Mouse (Mus musculus) forebrain, embryonic 16.5 days (tissue): ENCODE measurements around the gene Gm7138. TPM values are rescaled to one million over a fixed set of nuclear protein-coding genes. Genes with fewer than 3 reads are reported as not detected.
"Not testable (repeated sequence)": the region's sequence is repeated elsewhere in the genome, so short reads cannot be mapped to it uniquely, and the experiment has no call there.

Source experiments
- ATAC-seq: fragments of 200-750 bp; cut with Nextera tagmentation; 2 replicates; pipeline ENCODE4 v1.8.0; 2017; ENCODE audit warnings: mild to moderate bottlenecking, moderate library complexity
- H3K27ac ChIP-seq: fragments of 300-500 bp; sonication (generic); 2 replicates; pipeline ENCODE4 v1.5.1; 2014; ENCODE audit warnings: low read length, control low read depth
- H3K27me3 ChIP-seq: fragments of 300-500 bp; sonication (generic); replicated peaks from 2 replicates; pipeline ENCODE4 v1.6.1; 2014; ENCODE audit warnings: low read length; ENCODE audit not compliant: control insufficient read depth, insufficient read depth
- H3K36me3 ChIP-seq: fragments of 300-500 bp; sonication (generic); 2 replicates; pipeline ENCODE4 v1.6.1; 2014; ENCODE audit not compliant: control insufficient read depth, insufficient read depth
- H3K4me1 ChIP-seq: fragments of 300-500 bp; sonication (generic); replicated peaks from 2 replicates; pipeline ENCODE4 v1.6.1; 2014; ENCODE audit warnings: low read length; ENCODE audit not compliant: control insufficient read depth, insufficient read depth
- H3K4me2 ChIP-seq: fragments of 300-500 bp; sonication (generic); 2 replicates; pipeline ENCODE4 v1.6.1; 2014; ENCODE audit warnings: mild to moderate bottlenecking, low read length, control low read depth
- H3K4me3 ChIP-seq: fragments of 300-500 bp; sonication (generic); replicated peaks from 2 replicates; pipeline ENCODE4 v1.5.1; 2014; ENCODE audit warnings: mild to moderate bottlenecking, low read length, control low read depth
- H3K9ac ChIP-seq: fragments of 300-500 bp; sonication (generic); replicated peaks from 2 replicates; pipeline ENCODE4 v1.6.1; 2014; ENCODE audit warnings: low read depth, low read length, control low read depth
- H3K9me3 ChIP-seq: fragments of 300-500 bp; sonication (generic); 2 replicates; pipeline ENCODE4 v1.6.1; 2016; ENCODE audit warnings: low read length; ENCODE audit not compliant: control insufficient read depth
- WGBS: fragments of 180-500 bp; shearing (Covaris S2); extraction: QIAGEN DNeasy Blood & Tissue Kit; methylation state at CpG from one replicate; pipeline ENCODE4 v1.1.7; 2014; 5-methylcytosine and 5-hydroxymethylcytosine counted together
- polyA plus RNA-seq: library from polyadenylated mRNA; unstranded; fragments of >200 nt; fragmentation: Nextera tagmentation; extraction: Ambion mirVana; gene quantifications from 2 replicates; pipeline ENCODE4 v1.2.1, GENCODE M21; 2015

Gene Gm7138
- polyA plus RNA-seq, 1 experiment from 2014 or later = not detected

GRCm38 (mm10) chr10:77797677-77798076, 20.9 kb upstream of the Gm7138 start:
- no peaks in the 10 kb centered on the region for H3K4me1 ChIP-seq
- H3K9ac ChIP-seq = no peak overlapping the region
- H3K27me3 ChIP-seq = no peaks in the 10 kb centered on the region
- no peak overlapping the region for H3K27ac ChIP-seq
- 15% methylated on average over 3 of the region's 3 CpGs for WGBS
- H3K36me3 ChIP-seq = no peaks in the 10 kb centered on the region
- no peak overlapping the region for H3K4me3 ChIP-seq
- H3K9me3 ChIP-seq = no peaks in the 10 kb centered on the region
- H3K4me2 ChIP-seq = no peak overlapping the region
- ATAC-seq = no peak

GRCm38 (mm10) chr10:77794976-77795375, 18.2 kb upstream of the Gm7138 start, which contains the start of gene Gm9639:
Gene Gm9639, minus strand, starts transcription at chr10:77795076.
- Histone ChIP-seq H3K27me3 (no peaks in the 10 kb centered on the region), H3K4me1 (no peaks in the 10 kb centered on the region), H3K4me3 (no peak within 1 kb of the TSS), H3K36me3 (no peaks in the 10 kb centered on the region), H3K9ac (no peak within 1 kb of the TSS), H3K9me3 (no peaks in the 10 kb centered on the region), H3K4me2 (no peak within 1 kb of the TSS), H3K27ac (no peak within 1 kb of the TSS)
- no peak for ATAC-seq
- WGBS = 55% methylated on average over 2 of the region's 2 CpGs

GRCm38 (mm10) chr10:77788621-77789020, 11.9 kb upstream of the Gm7138 start:
- Histone ChIP-seq H3K9ac (no peak overlapping the region), H3K36me3 (no peaks in the 10 kb centered on the region), H3K4me2 (no peak overlapping the region), H3K4me1 (no peaks in the 10 kb centered on the region), H3K9me3 (no peaks in the 10 kb centered on the region), H3K27ac (no peak overlapping the region), H3K4me3 (no peak overlapping the region), H3K27me3 (no peaks in the 10 kb centered on the region)
- WGBS = 94% methylated on average over 2 of the region's 2 CpGs
- ATAC-seq = no peak

GRCm38 (mm10) chr10:77787876-77788275, 11.1 kb upstream of the Gm7138 start, which contains the start of gene Gm7137:
Gene Gm7137, minus strand, starts transcription at chr10:77788200.
- H3K9ac ChIP-seq, ATAC-seq, H3K4me2 ChIP-seq, H3K36me3 ChIP-seq, H3K4me3 ChIP-seq, H3K9me3 ChIP-seq, H3K4me1 ChIP-seq, H3K27ac ChIP-seq, H3K27me3 ChIP-seq: not testable (repeated sequence)
- no CpG with 5 or more reads among the region's 1 CpGs for WGBS

GRCm38 (mm10) chr10:77783396-77783795, 6.7 kb upstream of the Gm7138 start:
- not testable (repeated sequence) for H3K36me3 ChIP-seq, ATAC-seq, H3K9ac ChIP-seq, H3K27me3 ChIP-seq, H3K27ac ChIP-seq, H3K4me3 ChIP-seq, H3K9me3 ChIP-seq, H3K4me2 ChIP-seq, H3K4me1 ChIP-seq
- 100% methylated on average over 1 of the region's 3 CpGs for WGBS

- H3K36me3 ChIP-seq, H3K4me2 ChIP-seq, H3K27me3 ChIP-seq, H3K27ac ChIP-seq, H3K4me3 ChIP-seq, H3K9me3 ChIP-seq, H3K4me1 ChIP-seq, ATAC-seq, H3K9ac ChIP-seq: not testable (repeated sequence)
- 60% methylated on average over 1 of the region's 1 CpGs for WGBS
Observed at GRCm38 (mm10) chr10:77782442-77782841, 5.7 kb upstream of the Gm7138 start, which contains the start of gene Gm3250. Gene Gm3250, minus strand, starts transcription at chr10:77782542.

- H3K4me3 ChIP-seq, H3K27ac ChIP-seq, H3K9me3 ChIP-seq, H3K36me3 ChIP-seq, ATAC-seq, H3K9ac ChIP-seq, H3K4me1 ChIP-seq, H3K4me2 ChIP-seq, H3K27me3 ChIP-seq: not testable (repeated sequence)
- WGBS = 100% methylated on average over 1 of the region's 3 CpGs
Observed at GRCm38 (mm10) chr10:77772142-77772541, 4.6 kb downstream of the Gm7138 start.

- ATAC-seq, H3K4me1 ChIP-seq, H3K27me3 ChIP-seq, H3K9me3 ChIP-seq, H3K27ac ChIP-seq, H3K9ac ChIP-seq, H3K4me3 ChIP-seq, H3K36me3 ChIP-seq, H3K4me2 ChIP-seq: not testable (repeated sequence)
- WGBS = 92% methylated on average over 1 of the region's 1 CpGs
Observed at GRCm38 (mm10) chr10:77771225-77771624, 5.5 kb downstream of the Gm7138 start, which contains the start of gene Gm3238. Gene Gm3238, minus strand, starts transcription at chr10:77771325.

- Histone ChIP-seq H3K9ac (no peak overlapping the region), H3K9me3 (no peaks in the 10 kb centered on the region), H3K36me3 (no peaks in the 10 kb centered on the region), H3K4me1 (no peaks in the 10 kb centered on the region), H3K27me3 (no peaks in the 10 kb centered on the region), H3K4me2 (no peak overlapping the region), H3K4me3 (no peak overlapping the region), H3K27ac (no peak overlapping the region)
- WGBS = 88% methylated on average over 1 of the region's 1 CpGs
- ATAC-seq = no peak
Observed at GRCm38 (mm10) chr10:77769727-77770126, 7.0 kb downstream of the Gm7138 start.

GRCm38 (mm10) chr10:77759582-77759981, 17.2 kb downstream of the Gm7138 start, which contains the start of gene Gm3233:
Gene Gm3233, minus strand, starts transcription at chr10:77759682.
- H3K27me3 ChIP-seq, H3K4me1 ChIP-seq, H3K36me3 ChIP-seq, ATAC-seq, H3K9ac ChIP-seq, H3K9me3 ChIP-seq, H3K27ac ChIP-seq, H3K4me2 ChIP-seq, H3K4me3 ChIP-seq: not testable (repeated sequence)
- no CpG with 5 or more reads among the region's 1 CpGs for WGBS
